Mouse (Mus musculus) liver, embryonic 11.5 days (tissue): Measurements from ENCODE around the gene Fam102b. TPM values are rescaled to one million over a fixed set of nuclear protein-coding genes. Genes with fewer than 3 reads are reported as not detected.
A peak's percentile ranks its signal among the peaks of the same experiment; 100 is the strongest.

Experiments
- ATAC-seq: fragments of 200-750 bp; cut with Nextera tagmentation; replicated peaks from 2 replicates; pipeline ENCODE4 v1.8.0; 2017; ENCODE audit warnings: moderate number of reproducible peaks, mild to moderate bottlenecking, moderate TSS enrichment, moderate library complexity; ENCODE audit not compliant: low FRiP score
- DNase-seq: peaks from one replicate; pipeline ENCODE4 v3.0.0-alpha.2; 2017; ENCODE audit warnings: low spot score
- H3K27ac ChIP-seq: fragments of 300-500 bp; sonication (generic); 2 replicates; pipeline ENCODE4 v1.5.1; 2014; ENCODE audit warnings: mild to moderate bottlenecking, low read depth, low read length, control low read depth
- H3K27me3 ChIP-seq: fragments of 300-500 bp; sonication (generic); replicated peaks from 2 replicates; pipeline ENCODE4 v1.6.1; 2014; ENCODE audit warnings: low read length, mixed read lengths; ENCODE audit not compliant: control insufficient read depth, insufficient read depth
- H3K36me3 ChIP-seq: fragments of 300-500 bp; sonication (generic); 2 replicates; pipeline ENCODE4 v1.6.1; 2014; ENCODE audit warnings: mild to moderate bottlenecking, low read length, moderate library complexity, mixed read lengths; ENCODE audit not compliant: control insufficient read depth, insufficient read depth
- H3K4me1 ChIP-seq: fragments of 300-500 bp; sonication (generic); replicated peaks from 2 replicates; pipeline ENCODE4 v1.6.1; 2014; ENCODE audit warnings: low read length, mixed read lengths; ENCODE audit not compliant: control insufficient read depth, insufficient read depth
- H3K4me2 ChIP-seq: fragments of 300-500 bp; sonication (generic); 2 replicates; pipeline ENCODE4 v1.6.1; 2014; ENCODE audit warnings: mild to moderate bottlenecking, control low read depth, moderate library complexity
- H3K4me3 ChIP-seq: fragments of 300-500 bp; sonication (generic); 2 replicates; pipeline ENCODE4 v1.5.1; 2014; ENCODE audit warnings: low read depth, low read length, control low read depth
- H3K9ac ChIP-seq: fragments of 300-500 bp; sonication (generic); 2 replicates; pipeline ENCODE4 v1.6.1; 2014; ENCODE audit warnings: low read depth, low read length, control low read depth
- H3K9me3 ChIP-seq: fragments of 300-500 bp; sonication (generic); 2 replicates; pipeline ENCODE4 v1.6.1; 2016; ENCODE audit warnings: low read length, inconsistent platforms, mixed read lengths; ENCODE audit not compliant: control insufficient read depth
- WGBS: fragments of 180-500 bp; shearing (Covaris S2); extraction: QIAGEN DNeasy Blood & Tissue Kit; methylation state at CpG from one replicate; pipeline ENCODE4 v1.1.7; 2014; 5-methylcytosine and 5-hydroxymethylcytosine counted together
- polyA plus RNA-seq: library from polyadenylated mRNA; unstranded; fragments of >200 nt; fragmentation: Nextera tagmentation; extraction: Ambion mirVana; gene quantifications from 2 replicates; pipeline ENCODE4 v1.2.1, GENCODE M21; 2014

Fam102b gene
- polyA plus RNA-seq, 1 experiment from 2014 or later, result 6.6 TPM

GRCm38 (mm10) chr3:109025579-109025978 lies 1.8 kb downstream of the Fam102b start:
- H3K9me3 ChIP-seq, result no peaks in the 10 kb centered on the region
- no peaks in the 10 kb centered on the region for H3K27me3 ChIP-seq
- H3K9ac ChIP-seq, result no peak overlapping the region
- H3K36me3 ChIP-seq, result no peaks in the 10 kb centered on the region
- H3K27ac ChIP-seq, result no peak overlapping the region
- 10% methylated on average over 16 of the region's 16 CpGs for WGBS
- DNase-seq (peak; percentile 73), ATAC-seq (no peak; the same call in 1 of the 2 replicates)
- peaks cover 3% of the 10 kb centered on the region for H3K4me1 ChIP-seq
- H3K4me2 ChIP-seq, result peak overlapping the region; percentile 96
- peak overlapping the region; percentile 79 for H3K4me3 ChIP-seq

GRCm38 (mm10) chr3:109023066-109023465 lies 4.3 kb downstream of the Fam102b start:
- H3K36me3 ChIP-seq, result no peaks in the 10 kb centered on the region
- 77% methylated on average over 8 of the region's 8 CpGs for WGBS
- no peak overlapping the region for H3K9ac ChIP-seq
- H3K4me3 ChIP-seq, result no peak overlapping the region
- ATAC-seq (no peak), DNase-seq (no peak)
- H3K27me3 ChIP-seq, result no peaks in the 10 kb centered on the region
- no peak overlapping the region for H3K4me2 ChIP-seq
- H3K27ac ChIP-seq, result no peak overlapping the region
- H3K9me3 ChIP-seq, result no peaks in the 10 kb centered on the region
- peaks cover 3% of the 10 kb centered on the region for H3K4me1 ChIP-seq

- 82% methylated on average over 6 of the region's 6 CpGs for WGBS
- Histone ChIP-seq H3K4me3 (no peak overlapping the region), H3K4me1 (peaks cover 3% of the 10 kb centered on the region), H3K4me2 (no peak overlapping the region), H3K27me3 (no peaks in the 10 kb centered on the region), H3K9ac (no peak overlapping the region), H3K27ac (no peak overlapping the region), H3K36me3 (no peaks in the 10 kb centered on the region), H3K9me3 (no peaks in the 10 kb centered on the region)
- no peak for DNase-seq
- no peak for ATAC-seq
These were observed 5.5 kb downstream of the Fam102b start for GRCm38 (mm10) chr3:109021720-109022516.

- no peaks in the 10 kb centered on the region for H3K4me1 ChIP-seq
- H3K4me2 ChIP-seq, result no peak overlapping the region
- H3K27me3 ChIP-seq, result no peaks in the 10 kb centered on the region
- ATAC-seq (no peak), DNase-seq (no peak)
- H3K9ac ChIP-seq, result no peak overlapping the region
- H3K4me3 ChIP-seq, result no peak overlapping the region
- WGBS, result 85% methylated on average over 5 of the region's 5 CpGs
- no peaks in the 10 kb centered on the region for H3K36me3 ChIP-seq
- no peak overlapping the region for H3K27ac ChIP-seq
- H3K9me3 ChIP-seq, result no peaks in the 10 kb centered on the region
These were observed 9.1 kb downstream of the Fam102b start for GRCm38 (mm10) chr3:109018336-109018735.

GRCm38 (mm10) chr3:109012595-109012994 lies 14.8 kb downstream of the Fam102b start:
- DNase-seq (no peak), ATAC-seq (no peak)
- H3K36me3 ChIP-seq, result no peaks in the 10 kb centered on the region
- H3K9me3 ChIP-seq, result no peaks in the 10 kb centered on the region
- H3K27me3 ChIP-seq, result no peaks in the 10 kb centered on the region
- H3K9ac ChIP-seq, result no peak overlapping the region
- H3K4me3 ChIP-seq, result no peak overlapping the region
- no peak overlapping the region for H3K27ac ChIP-seq
- 49% methylated on average over 4 of the region's 4 CpGs for WGBS
- no peaks in the 10 kb centered on the region for H3K4me1 ChIP-seq
- no peak overlapping the region for H3K4me2 ChIP-seq

- Histone ChIP-seq H3K4me1 (no peaks in the 10 kb centered on the region), H3K4me2 (no peak overlapping the region)
These were observed 16.7 kb downstream of the Fam102b start for GRCm38 (mm10) chr3:109010489-109011260.

GRCm38 (mm10) chr3:109008180-109008579 lies 19.2 kb downstream of the Fam102b start:
- Histone ChIP-seq H3K4me3 (no peak overlapping the region), H3K27ac (no peak overlapping the region), H3K4me2 (no peak overlapping the region), H3K9me3 (no peaks in the 10 kb centered on the region), H3K4me1 (no peaks in the 10 kb centered on the region), H3K27me3 (no peaks in the 10 kb centered on the region), H3K36me3 (no peaks in the 10 kb centered on the region), H3K9ac (no peak overlapping the region)
- WGBS, result 72% methylated on average over 5 of the region's 5 CpGs
- no peak for DNase-seq
- no peak for ATAC-seq

More at GRCm38 (mm10) chr3:109010489-109011260, 16.7 kb downstream of the Fam102b start:
- Histone ChIP-seq H3K4me3 (no peak overlapping the region), H3K27me3 (no peaks in the 10 kb centered on the region), H3K9ac (no peak overlapping the region), H3K36me3 (no peaks in the 10 kb centered on the region), H3K9me3 (no peaks in the 10 kb centered on the region), H3K27ac (no peak overlapping the region)
- DNase-seq (no peak), ATAC-seq (no peak)
- 58% methylated on average over 7 of the region's 7 CpGs for WGBS

GRCm38 (mm10) chr3:109005777-109006176 lies 21.6 kb downstream of the Fam102b start:
- WGBS, result 76% methylated on average over 5 of the region's 5 CpGs
- H3K4me2 ChIP-seq, result no peak overlapping the region

More at GRCm38 (mm10) chr3:109005777-109006176, 21.6 kb downstream of the Fam102b start:
- no peak for ATAC-seq
- Histone ChIP-seq H3K9me3 (no peaks in the 10 kb centered on the region), H3K36me3 (no peaks in the 10 kb centered on the region), H3K9ac (no peak overlapping the region), H3K27me3 (no peaks in the 10 kb centered on the region), H3K27ac (no peak overlapping the region), H3K4me3 (no peak overlapping the region), H3K4me1 (no peaks in the 10 kb centered on the region)
- DNase-seq, result no peak
